Mouse (Mus musculus) adrenal gland, adult (tissue): ENCODE data around the gene Wdfy1.
A peak's percentile ranks its signal among the peaks of the same experiment; 100 is the strongest.

Experiments used
- DNase-seq, 2 experiments: peaks; one replicate each; pipeline ENCODE4 v3.0.0; 2022 to 2023; ENCODE audit warnings: low spot score in 1 of 2; ENCODE audit not compliant: inconsistent age in 2 of 2

Wdfy1 gene

DNA sequence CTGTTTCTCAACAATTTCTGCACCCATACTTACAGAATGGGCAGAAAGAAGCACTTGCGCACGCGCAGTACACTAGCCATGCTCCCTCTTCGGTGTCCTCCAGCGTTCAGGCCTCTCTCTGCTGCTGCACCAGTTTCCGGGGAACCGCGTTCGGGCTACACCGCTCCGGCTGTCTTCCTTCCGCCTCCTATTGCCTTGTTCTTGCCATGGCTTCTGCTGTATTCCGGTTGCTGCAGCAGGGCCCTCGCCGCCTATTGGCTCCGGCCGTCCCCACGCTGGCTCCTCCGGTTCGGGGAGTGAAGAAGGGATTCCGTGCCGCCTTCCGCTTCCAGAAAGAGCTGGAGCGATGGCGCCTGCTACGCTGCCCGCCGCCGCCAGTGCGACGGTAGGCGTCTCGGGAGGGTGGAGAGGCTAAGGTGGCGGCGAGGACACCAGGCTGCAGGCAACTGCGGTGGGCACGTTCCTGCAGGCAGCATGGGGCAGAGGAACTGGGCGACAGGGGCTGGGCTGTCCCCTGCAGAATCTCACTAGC lies at the start of gene Wdfy1, which contains the start of gene Mrpl44:
TSS of gene Wdfy1 (minus strand) at position 217 of the 532 bp plus-strand sequence.
TSS of gene Mrpl44 (plus strand) at position 92 of the 532 bp plus-strand sequence.
- DNase-seq: peak; percentile 97 to 100

DNA sequence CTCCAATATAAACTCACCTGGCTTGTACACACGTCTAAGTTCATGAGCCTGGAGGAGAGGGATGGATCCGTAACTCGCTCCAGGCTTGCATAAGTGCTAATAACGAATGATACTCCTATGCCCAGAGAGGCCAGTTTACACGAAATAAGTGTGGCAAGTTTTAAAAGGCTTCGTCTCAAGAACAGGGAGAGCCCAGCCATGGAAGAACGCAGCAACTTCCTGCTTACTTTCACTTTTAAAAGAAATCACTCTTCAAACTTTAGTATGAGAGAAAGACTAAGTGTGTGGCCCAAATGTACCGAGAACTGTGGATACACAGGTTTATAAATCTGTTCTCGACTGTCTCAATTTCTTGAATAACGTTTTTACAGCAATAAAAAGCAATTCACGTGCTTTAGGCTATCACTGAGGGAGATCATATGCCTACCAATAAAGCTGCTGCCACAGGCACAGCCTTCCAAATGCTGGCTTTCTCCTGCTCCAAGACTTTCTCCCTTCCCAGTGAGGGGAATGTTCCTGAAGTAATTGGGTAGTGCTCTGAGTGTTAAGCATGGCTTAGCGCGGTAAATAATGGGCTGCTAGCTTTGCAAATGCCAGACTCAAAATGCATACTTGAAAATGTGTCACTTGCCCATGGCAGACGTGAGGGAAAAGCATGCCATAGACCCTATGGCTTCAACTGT lies 48.1 kb upstream of the Wdfy1 start:
- DNase-seq: peak in 1 of 2 experiments; percentile 47

DNA sequence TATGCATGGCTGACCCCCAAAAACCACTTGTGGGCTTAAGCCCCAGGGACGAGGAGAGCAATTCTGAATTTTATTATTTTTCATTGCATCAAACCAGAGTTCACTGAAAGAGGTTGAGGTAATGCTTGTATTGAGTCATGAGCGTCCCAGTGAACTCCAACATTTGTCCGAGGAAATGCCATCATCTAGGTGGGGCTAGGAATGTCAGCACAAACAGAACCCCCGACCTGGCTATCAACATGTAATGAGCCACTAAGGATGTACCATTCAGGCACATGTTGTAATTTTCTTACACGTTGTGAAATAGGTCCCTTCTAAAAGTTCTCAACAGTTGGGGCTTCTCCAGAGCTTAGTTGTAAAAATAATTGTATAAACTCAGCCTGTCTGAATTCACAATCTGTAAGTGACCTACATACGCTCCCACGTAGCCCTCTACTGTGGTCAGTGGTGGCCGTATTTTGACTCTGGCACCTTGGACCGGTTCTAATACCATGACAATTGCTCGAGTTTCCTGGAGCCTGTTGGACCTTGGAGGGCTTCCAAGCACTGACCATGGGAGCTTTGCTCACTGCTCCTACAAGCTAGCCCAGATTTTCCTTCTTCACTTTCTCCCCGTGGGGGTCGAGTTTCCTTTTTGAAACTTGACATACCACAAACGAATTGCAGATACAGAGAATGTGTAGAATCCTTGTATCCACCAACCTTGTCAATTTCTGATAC lies 47.0 kb upstream of the Wdfy1 start:
- DNase-seq: peak; percentile 21 to 84

DNA sequence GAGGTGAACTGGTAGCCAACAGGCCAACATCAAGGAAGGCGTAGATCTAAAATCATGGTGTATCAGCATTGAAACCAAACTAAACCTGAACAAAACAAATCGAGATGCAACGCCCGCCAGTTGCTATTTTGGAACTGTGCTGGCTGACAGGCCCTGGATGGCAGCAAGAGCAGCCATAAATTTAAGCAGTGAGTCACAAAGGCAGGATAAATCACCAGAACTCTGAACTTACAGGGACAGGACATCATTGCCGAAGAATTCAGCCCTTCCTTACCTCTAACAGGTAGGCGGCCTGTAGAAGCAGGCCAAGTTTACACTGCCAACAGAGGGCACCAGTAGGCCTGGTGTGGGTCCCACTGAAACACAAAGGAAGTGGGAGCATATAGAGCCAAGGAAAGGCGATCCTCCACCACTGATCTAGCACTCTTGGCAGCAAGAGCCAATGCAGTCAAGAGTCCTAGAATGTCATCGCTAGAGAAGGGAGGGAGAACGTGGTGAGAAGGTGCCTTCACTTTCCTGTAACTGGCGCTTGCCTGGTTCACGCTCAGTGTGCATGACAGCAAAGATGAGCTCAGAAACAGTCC lies 43.4 kb upstream of the Wdfy1 start:
- peak; percentile 9 to 62 for DNase-seq

DNA sequence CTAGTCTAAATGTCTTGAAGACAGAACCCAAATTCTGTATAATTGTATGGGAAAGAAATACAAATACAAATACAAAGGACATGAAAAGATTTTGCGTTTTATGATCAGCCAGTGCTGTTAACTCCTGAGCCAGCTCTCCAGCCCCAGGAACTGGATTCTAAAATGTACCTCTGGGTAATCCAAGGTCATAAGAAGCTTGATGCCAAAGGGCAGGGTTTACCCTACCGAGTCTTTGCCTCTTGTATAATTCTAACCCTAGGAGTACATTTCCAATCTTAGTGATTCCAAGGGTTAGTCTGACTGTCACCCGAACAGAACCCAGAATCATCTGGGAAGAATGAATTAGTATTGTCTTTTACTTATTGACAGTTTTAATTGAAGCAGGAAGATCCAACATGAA lies 39.5 kb upstream of the Wdfy1 start:
- DNase-seq: no peak

DNA sequence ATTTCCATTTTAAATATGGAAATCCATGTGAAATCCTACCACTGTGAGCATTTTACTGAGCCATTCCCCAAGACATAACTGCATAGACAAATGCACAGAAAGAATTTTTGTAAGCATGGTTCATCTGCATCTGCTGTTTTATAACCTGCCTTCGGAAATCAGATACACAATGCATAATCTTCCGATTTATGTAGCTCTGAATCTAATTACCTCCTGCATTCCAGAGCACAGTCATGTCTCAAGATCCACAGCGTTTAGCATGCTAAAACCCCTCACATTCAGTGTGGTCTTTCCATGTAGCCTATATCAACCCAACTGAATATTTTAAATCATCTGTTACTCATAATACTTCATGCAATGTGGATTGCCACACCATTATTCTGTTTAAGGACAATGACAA lies 33.5 kb upstream of the Wdfy1 start:
- DNase-seq: no peak

DNA sequence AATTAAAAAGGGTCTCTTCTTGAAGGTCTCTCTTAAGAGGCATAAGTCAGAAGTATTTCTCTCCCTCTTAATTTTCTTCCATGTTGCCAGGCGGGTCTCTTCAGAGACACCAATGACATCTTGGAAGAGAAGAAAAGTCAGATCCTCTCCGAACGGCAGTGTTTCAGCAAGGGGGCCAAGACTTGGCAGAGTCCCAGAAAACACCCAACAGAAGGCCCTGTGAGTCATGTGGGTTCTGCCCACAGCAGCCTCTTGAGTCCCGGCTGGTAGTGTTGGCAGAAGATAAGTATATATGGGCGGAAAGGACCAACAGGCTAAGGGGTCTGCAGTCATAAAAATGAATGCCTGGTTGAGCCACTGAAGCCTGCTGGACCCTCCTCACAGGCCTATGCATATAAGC lies 30.9 kb upstream of the Wdfy1 start:
- DNase-seq: no peak

DNA sequence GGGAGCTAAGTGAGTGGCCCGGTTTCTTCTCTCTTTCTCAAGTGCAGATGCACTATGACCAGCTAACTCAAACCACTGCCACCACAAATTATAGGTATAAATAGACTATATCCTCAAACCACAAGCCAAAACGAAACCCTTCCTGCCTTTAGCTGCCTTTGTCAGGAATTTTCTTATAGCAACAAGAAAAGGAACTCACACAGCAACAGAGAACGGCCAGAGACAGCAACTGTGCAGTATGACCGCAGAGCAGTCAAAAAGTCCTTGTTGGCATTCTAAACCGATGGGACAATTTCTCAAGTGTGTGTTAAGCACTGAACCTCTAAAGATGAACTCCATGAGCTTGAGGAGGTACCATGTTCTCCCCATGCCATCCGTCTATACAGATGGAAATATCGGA lies 27.7 kb upstream of the Wdfy1 start:
- no peak for DNase-seq

DNA sequence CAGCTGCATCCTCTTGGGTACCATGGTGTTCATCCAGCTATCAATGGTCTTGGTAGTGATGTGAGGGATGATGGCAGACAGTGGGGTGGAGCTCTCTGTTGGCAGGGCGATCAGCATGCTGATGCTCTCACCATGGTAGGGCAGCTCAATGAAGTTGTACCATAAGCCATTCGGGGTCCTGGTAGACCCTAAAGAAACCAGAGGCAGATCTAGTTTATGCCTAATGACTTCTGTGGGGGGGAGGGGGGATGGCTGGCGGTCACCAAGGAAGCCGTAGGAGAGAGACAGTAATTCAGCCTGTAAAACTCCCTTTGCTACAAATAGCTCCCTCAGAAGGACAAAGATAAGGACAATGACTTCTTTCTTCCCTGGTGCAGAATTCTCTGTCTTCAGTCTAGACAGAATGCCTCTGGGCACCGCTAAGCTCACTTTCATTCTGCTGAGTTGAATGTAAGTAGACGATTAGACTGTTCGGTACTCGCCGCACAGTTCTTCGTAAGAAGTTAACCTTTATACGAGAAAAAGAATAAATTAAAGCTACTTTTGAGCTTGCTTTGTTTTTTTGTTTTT lies 27.0 kb upstream of the Wdfy1 start:
- no peak for DNase-seq

DNA sequence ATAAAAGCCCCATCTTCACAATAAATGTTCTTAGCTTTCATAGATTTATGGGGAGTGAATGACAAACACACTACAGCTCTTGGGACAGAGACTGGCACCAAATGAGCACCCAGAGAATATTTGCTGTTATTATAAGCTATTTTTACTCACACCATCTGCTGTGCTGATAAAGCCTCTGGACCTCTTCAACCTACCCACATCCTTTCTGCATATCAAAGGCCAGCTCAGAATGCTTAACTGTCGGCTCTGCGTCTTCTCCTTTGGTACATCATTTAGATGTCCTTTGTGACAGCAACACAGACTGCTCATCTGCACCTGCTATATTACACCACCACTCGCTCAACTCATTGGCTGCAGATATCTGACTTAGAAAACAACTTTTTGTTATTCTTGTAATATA lies 21.1 kb upstream of the Wdfy1 start:
- DNase-seq: no peak

DNA sequence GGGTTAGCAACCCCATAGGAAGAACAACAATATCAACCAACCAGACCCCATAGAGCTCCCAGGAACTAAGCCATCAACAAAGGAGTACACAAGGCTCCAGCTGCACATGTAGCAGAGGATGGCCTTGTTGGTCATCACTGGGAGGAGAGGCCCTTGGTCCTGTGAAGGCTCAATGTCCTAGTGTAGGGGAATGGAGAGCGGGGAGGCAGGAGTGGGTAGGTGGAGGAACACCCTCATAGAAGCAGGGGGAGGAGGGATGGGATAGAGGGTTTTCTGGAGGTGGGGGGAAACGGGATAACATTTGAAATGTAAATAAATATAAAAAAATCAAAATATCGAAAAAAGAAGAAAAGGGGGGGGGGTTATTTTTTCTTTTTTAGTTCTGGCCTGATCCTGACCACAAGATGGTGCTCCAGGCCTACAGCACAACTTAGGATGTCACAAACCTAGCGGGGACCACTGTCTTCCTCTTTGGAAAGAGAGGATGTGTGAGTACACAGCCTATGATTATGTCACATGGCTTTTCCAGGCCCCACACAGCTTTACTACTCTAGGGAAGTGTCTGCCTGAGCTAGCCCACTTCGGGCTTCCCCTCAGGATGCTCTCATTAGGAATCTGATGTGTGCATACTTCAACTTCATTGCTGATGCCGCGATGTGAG lies 10.5 kb upstream of the Wdfy1 start:
- DNase-seq: peak in 1 of 2 experiments; percentile 37

DNA sequence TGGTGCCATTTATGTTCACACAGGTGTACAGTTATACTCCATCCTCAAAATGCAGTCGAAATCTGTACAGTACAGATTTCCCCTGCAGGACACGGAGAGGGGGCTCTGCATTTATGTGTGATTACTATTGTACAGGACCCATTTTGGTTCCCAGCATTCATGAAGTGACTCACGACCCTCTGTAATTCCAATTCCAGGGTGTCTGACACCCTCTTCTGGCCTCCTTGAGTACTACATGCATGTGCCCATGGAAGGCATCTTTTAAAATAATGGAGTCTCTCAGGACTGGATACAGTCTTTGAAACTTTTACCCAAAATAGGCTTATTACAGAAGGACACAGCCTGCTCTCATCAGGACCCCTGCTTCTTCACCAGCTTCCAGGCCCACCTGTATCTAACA lies 6.5 kb upstream of the Wdfy1 start:
- peak in 1 of 2 experiments; percentile 55 for DNase-seq

DNA sequence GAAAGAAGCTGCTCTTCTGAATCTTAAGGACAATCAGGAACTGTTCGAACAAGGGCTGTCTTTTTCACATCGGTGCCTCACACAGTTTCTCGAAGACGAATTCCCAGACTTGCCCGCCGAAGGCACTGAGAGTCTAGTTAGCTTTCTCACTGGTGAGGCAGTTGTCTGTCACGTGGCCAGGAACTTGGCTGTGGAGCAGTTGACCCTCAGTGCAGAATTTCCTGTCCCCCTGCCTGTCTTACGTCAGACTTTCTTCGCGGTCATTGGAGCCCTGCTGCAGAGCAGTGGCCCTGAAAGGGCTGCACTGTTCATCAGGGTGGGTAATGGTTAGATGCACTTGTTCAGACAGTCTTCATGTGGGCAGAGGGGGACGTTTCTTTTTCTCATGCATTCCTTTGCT lies 2.1 kb upstream of the Wdfy1 start:
- no peak for DNase-seq

DNA sequence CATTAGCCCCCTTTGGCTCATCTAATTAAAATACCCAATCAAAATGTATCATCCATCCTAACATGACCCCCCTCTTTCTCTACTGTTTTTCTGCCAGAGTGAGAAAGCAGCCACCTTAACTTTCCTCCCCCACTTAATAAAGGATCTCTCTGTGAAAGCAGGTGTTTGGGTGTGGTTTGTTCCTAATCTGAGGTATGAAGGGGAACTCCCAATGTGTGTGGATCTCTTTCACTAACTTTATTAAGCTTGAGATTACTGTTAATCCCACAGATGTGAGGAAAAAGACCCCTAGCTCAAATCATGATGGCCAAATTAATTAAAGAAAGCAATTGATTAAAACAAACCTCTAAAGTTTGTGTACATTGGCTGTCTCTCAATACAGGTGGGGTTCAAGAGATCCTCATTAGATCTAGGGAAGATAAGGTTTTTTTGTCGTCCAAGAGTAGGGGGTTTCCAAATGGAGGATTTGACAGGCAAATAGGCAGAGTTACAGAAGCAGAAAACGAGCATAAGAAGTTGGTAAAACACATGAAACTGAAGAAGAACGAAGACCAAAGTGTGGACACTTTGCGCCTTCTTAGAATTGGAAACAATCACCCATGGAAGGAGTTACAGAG lies 1.7 kb downstream of the Wdfy1 start:
- no peak for DNase-seq

DNA sequence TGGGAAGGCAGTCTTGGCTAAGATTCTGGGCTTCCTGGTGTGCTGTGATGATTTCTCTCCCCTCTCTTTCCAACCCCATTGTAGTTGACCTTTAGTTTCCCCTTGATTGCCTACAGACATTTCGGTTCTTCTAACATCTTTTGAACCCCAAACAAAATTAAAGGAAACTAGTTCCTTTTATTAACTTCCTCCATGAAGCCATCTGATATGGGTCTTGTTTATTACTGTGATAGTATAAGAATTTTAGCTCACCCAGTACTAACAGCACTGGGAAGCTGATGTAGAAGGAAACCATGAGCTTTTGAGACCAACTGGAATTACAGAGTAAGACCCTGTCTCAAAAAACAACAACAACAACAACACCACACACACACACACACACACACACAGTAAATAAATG lies 7.7 kb downstream of the Wdfy1 start:
- DNase-seq: no peak

DNA sequence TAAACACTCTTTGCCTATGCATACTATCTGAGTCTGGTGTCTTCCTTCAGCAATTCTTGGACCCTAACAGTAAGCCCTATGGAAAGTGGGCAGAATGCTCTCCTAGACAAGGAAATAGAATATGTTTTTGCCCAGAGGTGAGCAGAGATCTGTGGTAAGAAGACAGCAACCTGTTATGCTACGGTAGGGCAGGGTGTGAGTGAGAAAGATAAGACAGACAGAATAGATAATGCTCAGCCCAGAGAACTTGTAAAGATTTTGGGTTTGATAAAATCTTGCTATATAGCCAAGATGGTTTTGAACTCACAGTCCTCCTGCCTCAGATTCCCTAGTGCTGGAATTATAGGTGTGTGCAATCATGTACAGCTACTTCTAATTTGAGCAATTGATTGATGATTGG lies 11.5 kb downstream of the Wdfy1 start:
- no peak for DNase-seq

DNA sequence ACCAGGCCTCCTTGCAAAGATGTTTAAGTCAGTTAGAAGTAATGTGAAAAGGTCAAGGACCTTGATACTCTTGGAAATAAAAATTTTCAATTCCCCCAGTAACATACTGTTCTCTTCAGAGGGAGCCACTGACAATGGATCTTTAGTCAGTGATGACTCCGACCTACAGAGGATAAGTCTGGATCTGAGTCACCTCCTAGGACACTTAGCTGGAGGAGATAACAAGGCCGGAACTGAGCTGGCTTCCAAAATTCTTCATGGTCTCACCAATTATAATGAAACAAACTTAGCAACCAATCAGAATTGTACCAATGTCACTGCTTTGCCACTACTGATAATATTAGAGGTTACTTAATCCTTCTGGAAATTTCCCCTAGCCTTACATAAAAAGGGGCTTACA lies 11.9 kb downstream of the Wdfy1 start:
- DNase-seq: peak; percentile 47 to 69

DNA sequence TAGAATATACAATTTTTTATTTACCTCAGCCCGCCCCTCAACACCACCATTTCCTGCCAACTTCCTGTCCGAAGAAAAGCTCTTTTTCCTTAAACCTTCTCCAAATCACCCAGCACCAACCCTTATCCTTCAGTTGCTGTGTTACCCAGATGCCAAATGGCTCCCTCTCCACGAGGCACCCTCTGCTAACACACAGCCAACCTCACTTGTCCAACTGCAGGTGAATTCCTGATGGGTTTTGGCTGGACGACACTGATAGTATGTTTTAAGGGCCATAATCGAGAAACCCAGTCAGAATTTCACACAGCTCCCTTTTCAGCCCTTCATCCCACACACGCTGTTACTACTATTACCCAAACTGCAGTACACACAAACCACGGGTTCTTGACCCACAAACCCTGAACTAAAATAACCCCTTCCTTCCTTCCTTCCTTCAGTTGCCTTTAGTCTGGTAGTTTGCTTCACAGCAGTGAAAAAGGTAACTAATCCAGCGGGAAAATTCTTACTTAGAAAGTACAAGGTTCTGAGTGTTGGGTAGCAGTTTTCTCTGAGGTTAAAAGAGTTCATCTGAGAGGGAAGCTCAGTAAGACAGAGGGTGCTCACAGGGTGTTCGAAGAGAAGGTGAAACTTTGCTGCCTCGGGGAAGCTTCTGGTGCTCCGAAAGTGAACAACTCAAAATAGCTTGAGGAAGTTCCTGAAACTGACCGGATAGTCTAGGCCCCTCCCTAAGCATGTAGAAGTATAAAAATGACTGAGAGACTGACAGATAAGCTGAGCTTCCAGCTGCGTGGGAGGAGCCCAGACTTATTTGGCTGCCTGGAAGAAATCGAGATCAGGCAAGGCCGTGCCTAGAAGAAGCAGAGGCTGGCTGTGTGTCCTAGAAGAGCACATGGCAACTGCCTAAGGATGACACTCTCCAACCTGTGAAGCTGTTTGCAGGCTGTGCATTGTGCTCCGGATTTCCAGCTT lies 13.4 kb downstream of the Wdfy1 start:
- DNase-seq: peak in 1 of 2 experiments; percentile 34

DNA sequence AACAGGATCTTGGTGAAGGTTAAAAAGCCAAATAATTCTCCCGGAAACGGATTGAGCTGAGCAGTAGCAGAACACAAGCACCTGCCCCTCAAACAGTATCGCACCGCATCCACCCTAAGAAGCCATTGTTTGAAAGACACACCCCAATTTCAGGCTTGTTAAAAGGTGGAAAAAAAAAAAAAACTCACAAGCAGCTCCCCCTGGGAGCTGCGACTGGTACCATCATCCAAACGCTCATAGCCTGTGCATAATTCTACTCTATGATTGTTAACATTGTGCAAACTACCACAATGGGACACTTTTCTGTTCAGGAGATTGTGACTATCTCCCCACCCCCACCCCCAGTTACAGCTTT lies 14.0 kb downstream of the Wdfy1 start:
- no peak for DNase-seq
